Mouse (Mus musculus): ENCODE measurements around the gene Fam71b. TPM values are rescaled to one million over a fixed set of nuclear protein-coding genes. Genes with fewer than 3 reads are reported as not detected.

Gene Fam71b
- polyA plus RNA-seq, 1 experiment from 2014 or later: 0.07 TPM

GRCm38 (mm10) chr11:46443979-46444378 is 47.6 kb downstream of the Fam71b start:
- Histone ChIP-seq H3K27ac (ENCODE audit: low read depth, low read length) (no peak overlapping the region), H3K36me3 (ENCODE audit: control insufficient read depth, insufficient read depth, low read length) (peaks cover 3% of the 10 kb centered on the region; the same call in 1 of the 2 replicates), H3K27me3 (ENCODE audit: control insufficient read depth, insufficient read depth, low read length) (no peaks in the 10 kb centered on the region), H3K9ac (ENCODE audit: low read depth, low read length) (no peak overlapping the region), H3K4me3 (ENCODE audit: low read depth, low read length) (no peak overlapping the region), H3K9me3 (replicated peaks; ENCODE audit: control insufficient read depth, low read length) (no peaks in the 10 kb centered on the region), H3K4me2 (no peak overlapping the region), H3K4me1 (ENCODE audit: control insufficient read depth, insufficient read depth, low read length) (no peaks in the 10 kb centered on the region)
- 79% methylated on average over 5 of the region's 5 CpGs for WGBS (ENCODE audit: insufficient replicate concordance)
- no peak for ATAC-seq (replicated peaks; ENCODE audit: insufficient number of reproducible peaks, low FRiP score, low TSS enrichment)

GRCm38 (mm10) chr11:46446150-46446549 is 49.8 kb downstream of the Fam71b start:
- Histone ChIP-seq H3K27me3 (ENCODE audit: control insufficient read depth, insufficient read depth, low read length) (no peaks in the 10 kb centered on the region), H3K27ac (ENCODE audit: low read depth, low read length) (no peak overlapping the region), H3K9me3 (replicated peaks; ENCODE audit: control insufficient read depth, low read length) (no peaks in the 10 kb centered on the region), H3K9ac (ENCODE audit: low read depth, low read length) (no peak overlapping the region), H3K4me3 (ENCODE audit: low read depth, low read length) (no peak overlapping the region), H3K4me1 (ENCODE audit: control insufficient read depth, insufficient read depth, low read length) (no peaks in the 10 kb centered on the region), H3K4me2 (no peak overlapping the region), H3K36me3 (ENCODE audit: control insufficient read depth, insufficient read depth, low read length) (no peaks in the 10 kb centered on the region; the same call in 1 of the 2 replicates)
- 88% methylated on average over 6 of the region's 6 CpGs for WGBS (ENCODE audit: insufficient replicate concordance)
- ATAC-seq (replicated peaks; ENCODE audit: insufficient number of reproducible peaks, low FRiP score, low TSS enrichment): no peak

- no peak overlapping the region for H3K9ac ChIP-seq (ENCODE audit: low read depth, low read length)
- no peak overlapping the region for H3K4me3 ChIP-seq (ENCODE audit: low read depth, low read length)
- no peak overlapping the region for H3K4me2 ChIP-seq
- no peaks in the 10 kb centered on the region for H3K4me1 ChIP-seq (ENCODE audit: control insufficient read depth, insufficient read depth, low read length)
- no peak for ATAC-seq (replicated peaks; ENCODE audit: insufficient number of reproducible peaks, low FRiP score, low TSS enrichment)
- no peaks in the 10 kb centered on the region for H3K27me3 ChIP-seq (ENCODE audit: control insufficient read depth, insufficient read depth, low read length)
- WGBS (ENCODE audit: insufficient replicate concordance): 77% methylated on average over 13 of the region's 13 CpGs
- H3K9me3 ChIP-seq (replicated peaks; ENCODE audit: control insufficient read depth, low read length): no peaks in the 10 kb centered on the region
- H3K36me3 ChIP-seq (ENCODE audit: control insufficient read depth, insufficient read depth, low read length): no peaks in the 10 kb centered on the region; the same call in 1 of the 2 replicates
- no peak overlapping the region for H3K27ac ChIP-seq (ENCODE audit: low read depth, low read length)
These were observed 51.5 kb downstream of the Fam71b start for GRCm38 (mm10) chr11:46447644-46448484.

DNA sequence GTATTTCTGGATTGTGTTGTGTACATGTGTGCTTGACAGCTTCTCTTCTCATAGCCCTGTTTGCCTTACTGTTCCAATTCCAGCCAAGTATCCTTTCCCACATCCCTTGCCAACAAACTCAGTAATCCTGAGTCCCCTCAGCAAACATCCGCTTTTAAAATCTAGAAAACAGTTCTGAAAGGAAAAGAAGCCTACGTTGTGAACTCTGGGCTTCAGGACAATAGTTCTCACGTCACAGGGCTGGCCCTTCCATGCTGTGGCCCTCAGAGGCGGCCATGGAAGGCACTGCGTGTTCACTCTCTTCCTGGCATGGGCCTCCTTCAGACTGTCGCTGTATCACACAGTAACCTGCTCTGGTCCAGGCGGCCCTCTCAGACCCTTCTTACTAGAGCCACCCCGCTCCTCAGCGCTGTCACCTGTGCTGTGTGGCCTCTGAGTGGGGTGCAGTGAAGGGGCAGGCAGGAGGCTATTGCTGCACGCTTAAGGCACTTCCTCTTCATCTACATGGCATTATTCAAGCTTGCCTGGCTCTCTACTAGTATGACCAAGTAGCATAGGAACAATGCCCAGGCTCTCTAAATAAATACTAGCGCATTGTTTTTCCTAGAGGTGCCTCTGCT is 53.2 kb downstream of the Fam71b start:
- Histone ChIP-seq H3K4me2 (no peak overlapping the region), H3K9ac (ENCODE audit: low read depth, low read length) (no peak overlapping the region), H3K4me3 (ENCODE audit: low read depth, low read length) (no peak overlapping the region), H3K27me3 (ENCODE audit: control insufficient read depth, insufficient read depth, low read length) (no peaks in the 10 kb centered on the region), H3K9me3 (replicated peaks; ENCODE audit: control insufficient read depth, low read length) (no peaks in the 10 kb centered on the region), H3K27ac (ENCODE audit: low read depth, low read length) (no peak overlapping the region), H3K36me3 (ENCODE audit: control insufficient read depth, insufficient read depth, low read length) (no peaks in the 10 kb centered on the region), H3K4me1 (ENCODE audit: control insufficient read depth, insufficient read depth, low read length) (no peaks in the 10 kb centered on the region)
- no peak for ATAC-seq (replicated peaks; ENCODE audit: insufficient number of reproducible peaks, low FRiP score, low TSS enrichment)
- WGBS (ENCODE audit: insufficient replicate concordance): 78% methylated on average over 11 of the region's 11 CpGs

- H3K9ac ChIP-seq (ENCODE audit: low read depth, low read length): no peak within 1 kb of the TSS
- no peaks in the 10 kb centered on the region for H3K9me3 ChIP-seq (replicated peaks; ENCODE audit: control insufficient read depth, low read length)
- no peaks in the 10 kb centered on the region for H3K27me3 ChIP-seq (ENCODE audit: control insufficient read depth, insufficient read depth, low read length)
- H3K4me2 ChIP-seq: no peak within 1 kb of the TSS
- WGBS (ENCODE audit: insufficient replicate concordance): 66% methylated on average over 6 of the region's 6 CpGs
- no peak for ATAC-seq (replicated peaks; ENCODE audit: insufficient number of reproducible peaks, low FRiP score, low TSS enrichment)
- H3K27ac ChIP-seq (ENCODE audit: low read depth, low read length): no peak within 1 kb of the TSS
- H3K4me3 ChIP-seq (ENCODE audit: low read depth, low read length): no peak within 1 kb of the TSS
- no peaks in the 10 kb centered on the region for H3K36me3 ChIP-seq (ENCODE audit: control insufficient read depth, insufficient read depth, low read length)
- no peaks in the 10 kb centered on the region for H3K4me1 ChIP-seq (ENCODE audit: control insufficient read depth, insufficient read depth, low read length)
These were observed 58.2 kb downstream of the Fam71b start, which contains the start of gene Havcr2 for GRCm38 (mm10) chr11:46454453-46455045. Havcr2 (plus strand) TSS chr11:46454935.

Other genes with a start within 250 kb of the Fam71b start
- gene Nipal4, start 230.1 kb upstream of the Fam71b start, polyA plus RNA-seq (2014; fragmentation: Nextera tagmentation; extraction: Ambion mirVana): 12.2 and 18.2 TPM in 2 replicates
- gene Fndc9, start 161.0 kb upstream of the Fam71b start, polyA plus RNA-seq (2014; fragmentation: Nextera tagmentation; extraction: Ambion mirVana): not detected in 2 replicates
- 5.6 and 5.7 TPM in 2 replicates for gene Cyfip2, start 83.7 kb upstream of the Fam71b start, polyA plus RNA-seq (2014; fragmentation: Nextera tagmentation; extraction: Ambion mirVana)
- gene Itk, start 7.0 kb upstream of the Fam71b start, polyA plus RNA-seq (2014; fragmentation: Nextera tagmentation; extraction: Ambion mirVana): 0.10 TPM in 1 of 2 replicates, not detected in the other
- 57.8 and 60.1 TPM in 2 replicates for gene Med7, start 40.4 kb downstream of the Fam71b start, polyA plus RNA-seq (2014; fragmentation: Nextera tagmentation; extraction: Ambion mirVana)
- gene Havcr2, start 58.4 kb downstream of the Fam71b start, polyA plus RNA-seq (2014; fragmentation: Nextera tagmentation; extraction: Ambion mirVana): 0.31 and 0.33 TPM in 2 replicates
- not detected in 2 replicates for gene Gm12169, start 127.7 kb downstream of the Fam71b start, polyA plus RNA-seq (2014; fragmentation: Nextera tagmentation; extraction: Ambion mirVana)
- gene BC053393, start 175.0 kb downstream of the Fam71b start, polyA plus RNA-seq (2014; fragmentation: Nextera tagmentation; extraction: Ambion mirVana): 0.23 and 0.56 TPM in 2 replicates
- gene Dppa1, start 232.7 kb downstream of the Fam71b start, polyA plus RNA-seq (2014; fragmentation: Nextera tagmentation; extraction: Ambion mirVana): not detected in 2 replicates